Mouse (Mus musculus) large intestine, adult 2 months (tissue): ENCODE measurements around the gene Rexo2. TPM values are rescaled to one million over a fixed set of nuclear protein-coding genes. Genes with fewer than 3 reads are reported as not detected.
"Not testable (repeated sequence)": the region's sequence is repeated elsewhere in the genome, so short reads cannot be mapped to it uniquely, and the experiment has no call there.

Source experiments
- DNase-seq: peaks from one replicate; pipeline ENCODE4 v3.0.0-alpha.2; 2012; ENCODE audit warnings: low read depth, low spot score
- WGBS: fragments of 180-500 bp; shearing (Covaris S2); methylation state at CpG from one replicate; pipeline ENCODE4 v1.1.7; 2018; 5-methylcytosine and 5-hydroxymethylcytosine counted together
- polyA plus RNA-seq: library from polyadenylated mRNA; depleted of rRNA; stranded (reverse); fragments of >200 nt; gene quantifications from 2 replicates; pipeline ENCODE4 v1.2.3, GENCODE M21; 2012; rRNA removed

Rexo2 gene
- 38.0 and 43.7 TPM in 2 replicates for polyA plus RNA-seq

GRCm38 (mm10) chr9:48480411-48481213 lies at the start of gene Rexo2:
Gene Rexo2, minus strand, starts transcription at chr9:48480623.
- 2% methylated on average over 49 of the region's 49 CpGs for WGBS

DNA sequence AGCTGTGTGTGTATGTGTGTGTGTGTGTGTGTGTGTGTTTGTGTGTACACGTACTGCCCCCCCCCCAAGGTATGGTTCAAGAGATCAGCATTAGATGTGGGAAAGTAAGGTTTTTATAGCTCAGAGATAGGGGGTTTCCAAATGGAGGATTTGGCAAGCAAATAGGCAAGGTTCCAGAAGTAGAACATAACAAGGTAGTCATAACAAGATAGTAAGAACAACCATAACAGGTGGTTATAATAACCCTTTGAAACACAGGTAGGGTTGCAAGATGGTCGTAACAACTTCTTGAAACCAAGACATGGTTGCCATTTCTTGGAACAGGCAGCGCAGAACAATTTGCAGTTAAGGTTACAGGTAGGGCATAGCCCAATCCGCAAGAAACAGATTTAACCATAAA lies 46.1 kb upstream of the Rexo2 start:
- no peak for DNase-seq
- 86% methylated on average over 4 of the region's 4 CpGs for WGBS

More at GRCm38 (mm10) chr9:48480411-48481213, at the start of gene Rexo2:
- DNase-seq: peak; percentile 70

DNA sequence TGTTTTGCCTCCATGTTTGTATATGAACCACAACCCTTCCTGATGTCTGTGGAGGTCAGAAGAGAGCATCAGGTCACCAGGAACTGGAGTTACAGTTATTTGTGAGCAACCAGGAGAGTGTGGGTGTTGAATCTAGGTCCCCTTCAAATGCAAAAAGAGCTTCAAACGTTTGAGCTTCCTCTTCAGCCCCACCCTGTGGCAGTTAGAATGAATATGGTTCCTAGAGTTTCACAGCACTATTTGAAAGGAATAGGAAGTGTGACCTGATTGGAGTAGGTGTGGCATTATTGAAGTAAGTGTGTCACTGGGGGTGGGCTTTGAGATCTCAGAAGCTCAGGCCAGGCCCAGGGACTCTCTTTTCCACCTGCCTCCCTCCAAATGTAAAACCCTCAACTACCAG lies 45.1 kb upstream of the Rexo2 start:
- 2% methylated on average over 1 of the region's 1 CpGs for WGBS
- DNase-seq: no peak

DNA sequence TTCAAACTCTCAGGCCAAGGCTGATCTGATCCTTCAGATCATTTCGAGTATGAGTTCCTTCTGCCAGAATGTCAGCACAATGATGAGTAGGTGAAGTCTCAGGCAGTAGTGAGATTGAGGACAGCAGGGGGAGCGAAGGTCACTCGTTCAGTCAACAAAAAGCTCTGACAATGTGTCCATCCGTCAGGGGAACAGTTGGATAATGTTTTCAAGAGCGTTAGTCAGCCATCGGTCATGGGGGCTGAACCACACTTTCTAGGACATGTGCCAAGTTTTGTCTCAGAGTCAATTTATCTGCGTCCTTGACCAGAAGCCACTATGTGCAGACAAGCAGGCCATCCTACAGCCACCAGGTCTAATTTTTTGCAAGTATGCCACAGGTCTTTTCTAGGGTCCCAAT lies 40.0 kb upstream of the Rexo2 start:
- 20% methylated on average over 5 of the region's 7 CpGs for WGBS
- DNase-seq: not testable (repeated sequence)

- WGBS: 70% methylated on average over 19 of the region's 19 CpGs
- no peak for DNase-seq
Observed at GRCm38 (mm10) chr9:48517372-48518130, 37.1 kb upstream of the Rexo2 start.

DNA sequence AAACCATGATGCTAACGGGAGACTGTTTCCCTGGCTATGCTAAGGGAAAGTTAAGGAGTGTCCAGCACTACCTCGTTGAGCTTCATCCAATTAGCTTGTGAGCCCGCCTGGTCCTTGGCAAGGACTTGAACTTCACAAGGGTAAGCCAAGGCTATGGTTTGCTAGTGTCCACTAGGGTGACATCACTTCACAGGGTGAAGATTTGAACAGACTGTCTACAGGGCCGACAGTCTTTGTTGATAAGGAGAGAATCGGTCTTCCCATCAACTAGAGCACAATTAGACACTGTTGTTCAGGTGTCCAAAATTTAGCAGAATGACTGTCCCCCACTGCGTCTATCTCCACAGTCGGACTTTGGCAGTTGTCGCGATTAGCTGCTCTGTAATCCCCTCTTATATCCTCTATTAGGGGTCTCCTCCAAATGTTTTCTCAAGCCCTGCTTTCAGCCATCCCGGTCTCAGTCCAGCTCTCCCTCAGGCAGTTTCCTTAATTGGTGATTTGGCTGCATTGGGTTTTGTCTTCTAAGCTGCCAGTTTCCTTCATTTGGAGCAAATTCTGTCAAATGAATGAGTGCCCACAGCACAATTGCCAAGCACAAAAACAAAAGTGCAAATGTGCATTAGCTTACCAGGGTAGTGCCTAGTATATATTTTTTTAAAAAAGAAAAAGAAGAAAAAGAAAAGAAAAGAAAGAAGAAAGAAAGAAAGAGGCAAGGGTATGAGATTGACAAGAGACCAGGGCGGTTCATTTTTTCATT lies 36.4 kb upstream of the Rexo2 start:
- no peak for DNase-seq
- 81% methylated on average over 11 of the region's 11 CpGs for WGBS

GRCm38 (mm10) chr9:48515332-48515731 lies 34.9 kb upstream of the Rexo2 start:
- WGBS: 48% methylated on average over 1 of the region's 1 CpGs
- no peak for DNase-seq

- DNase-seq: no peak
Observed at GRCm38 (mm10) chr9:48510134-48510533, 29.7 kb upstream of the Rexo2 start.

GRCm38 (mm10) chr9:48504741-48505365 lies 24.4 kb upstream of the Rexo2 start:
- WGBS: 63% methylated on average over 8 of the region's 8 CpGs
- no peak for DNase-seq

More at GRCm38 (mm10) chr9:48510134-48510533, 29.7 kb upstream of the Rexo2 start:
- 80% methylated on average over 5 of the region's 5 CpGs for WGBS

DNA sequence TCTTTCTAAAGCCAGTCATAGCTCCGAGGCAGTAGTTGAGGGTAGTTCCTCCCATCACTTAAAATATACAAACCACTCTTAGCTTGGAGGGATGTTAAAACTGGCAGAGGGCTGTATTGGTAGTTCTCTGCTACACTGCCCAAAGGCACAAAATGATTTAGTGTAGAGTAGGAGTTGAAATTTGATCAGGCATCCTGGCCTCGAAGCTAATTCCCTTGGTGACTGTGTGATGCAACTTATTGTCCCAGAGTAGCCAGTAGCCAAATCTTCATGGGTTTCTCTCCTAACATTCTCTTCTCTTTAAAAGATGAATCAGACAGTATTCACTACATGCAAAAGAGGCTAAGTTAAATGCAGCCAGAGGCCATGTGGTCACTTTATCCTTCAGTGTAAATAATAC lies 22.6 kb upstream of the Rexo2 start:
- WGBS: 62% methylated on average over 2 of the region's 2 CpGs
- DNase-seq: no peak

- 87% methylated on average over 7 of the region's 7 CpGs for WGBS
- DNase-seq: no peak
Observed at GRCm38 (mm10) chr9:48501192-48501591, 20.8 kb upstream of the Rexo2 start.

DNA sequence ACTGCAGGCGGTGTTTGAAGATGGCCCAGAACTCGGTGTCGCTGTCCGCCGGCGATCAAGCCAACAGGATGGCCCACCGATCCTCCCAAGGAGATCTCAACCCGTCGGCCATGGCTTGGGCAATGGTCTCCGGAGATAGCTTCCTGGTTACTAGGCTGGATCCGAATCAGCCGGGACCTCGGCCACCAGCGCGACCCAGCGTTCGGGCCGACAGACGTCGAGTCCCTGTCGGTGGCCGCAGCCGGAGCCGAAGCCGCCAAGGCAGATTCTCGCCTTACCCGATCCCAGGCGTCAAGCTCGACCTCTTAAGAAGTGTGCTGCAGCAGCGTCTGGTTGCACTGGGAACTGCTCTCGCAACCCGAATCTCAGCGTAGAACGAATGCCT lies 15.1 kb upstream of the Rexo2 start:
- WGBS: 5% methylated on average over 34 of the region's 34 CpGs
- DNase-seq: no peak

- DNase-seq: peak; percentile 80
- under 1% methylated on average over 72 of the region's 72 CpGs for WGBS
Observed at GRCm38 (mm10) chr9:48494817-48495547, 14.6 kb upstream of the Rexo2 start, which contains the start of the genes Rbm7 and Gm5617. Gene Rbm7, minus strand, starts transcription at chr9:48495299. Gene Gm5617, plus strand, starts transcription at chr9:48495442.

- 26% methylated on average over 20 of the region's 20 CpGs for whole genome bisulfite sequencing
- DNase-seq: no peak
Observed at GRCm38 (mm10) chr9:48481214-48482134, 1.1 kb upstream of the Rexo2 start.

DNA sequence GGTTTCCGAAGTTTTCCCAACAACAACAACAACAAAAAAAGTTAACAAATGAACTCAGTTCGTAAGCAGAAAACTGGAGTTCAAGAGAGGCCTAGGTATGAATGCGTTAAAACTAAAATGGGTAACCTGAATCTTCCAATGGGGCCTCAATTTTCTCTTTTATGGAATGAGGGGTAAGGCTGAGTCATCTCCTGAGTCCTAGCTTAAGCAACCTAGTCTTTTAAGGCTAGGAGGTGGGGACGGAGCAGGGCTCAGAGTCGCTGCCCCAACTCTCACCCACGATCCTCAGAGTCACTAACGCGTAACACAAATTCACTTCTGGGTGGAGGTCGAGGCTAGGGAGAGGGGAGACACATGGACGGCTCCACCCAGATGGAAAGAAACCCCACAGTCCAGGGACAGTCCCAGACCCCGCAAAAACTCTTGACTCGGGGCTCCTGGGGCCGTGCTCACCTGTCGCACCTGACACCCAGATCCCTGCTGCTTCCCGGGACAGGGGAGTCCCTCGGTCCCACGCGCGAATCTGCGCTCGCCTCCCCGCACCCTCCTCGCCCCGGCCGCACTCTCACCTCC lies 499 bp downstream of the Rexo2 start:
- 5% methylated on average over 25 of the region's 25 CpGs for WGBS
- DNase-seq: no peak

- 88% methylated on average over 4 of the region's 4 CpGs for WGBS
- DNase-seq: no peak
Observed at GRCm38 (mm10) chr9:48478808-48479207, 1.6 kb downstream of the Rexo2 start.
